Mouse (Mus musculus) liver (tissue): Measurements from ENCODE around the gene Vasn.

Source experiments
- DNase-seq: peaks from one replicate; pipeline ENCODE4 v3.0.0-alpha.2; 2020; ENCODE audit warnings: mixed read lengths

The Vasn gene

GRCm38 (mm10) chr16:4607818-4608531, 31.8 kb upstream of the Vasn start:
- DNase-seq, result peak; percentile 82

GRCm38 (mm10) chr16:4608532-4609059, 31.1 kb upstream of the Vasn start:
- no peak for DNase-seq

GRCm38 (mm10) chr16:4611193-4611592, 28.5 kb upstream of the Vasn start:
- no peak for DNase-seq

- no peak for DNase-seq
Observed at GRCm38 (mm10) chr16:4611676-4612075, 28.1 kb upstream of the Vasn start.

- no peak for DNase-seq
Observed at GRCm38 (mm10) chr16:4613736-4614135, 26.0 kb upstream of the Vasn start.

GRCm38 (mm10) chr16:4614639-4615038, 25.1 kb upstream of the Vasn start:
- DNase-seq, result no peak

- DNase-seq, result no peak
Observed at GRCm38 (mm10) chr16:4615297-4615696, 24.4 kb upstream of the Vasn start.

- no peak for DNase-seq
Observed at GRCm38 (mm10) chr16:4616829-4617228, 22.9 kb upstream of the Vasn start.

- DNase-seq, result peak; percentile 52
Observed at GRCm38 (mm10) chr16:4624074-4624473, 15.7 kb upstream of the Vasn start.

- DNase-seq, result peak; percentile 94
Observed at GRCm38 (mm10) chr16:4624481-4625110, 15.1 kb upstream of the Vasn start, which contains the start of gene Pam16. Pam16 (minus strand) TSS chr16:4624988.

GRCm38 (mm10) chr16:4627105-4627504, 12.6 kb upstream of the Vasn start:
- DNase-seq, result no peak

GRCm38 (mm10) chr16:4628898-4629419, 10.8 kb upstream of the Vasn start:
- no peak for DNase-seq

- DNase-seq, result peak; percentile 83
Observed at GRCm38 (mm10) chr16:4629950-4630349, 9.8 kb upstream of the Vasn start.

GRCm38 (mm10) chr16:4632050-4632449, 7.7 kb upstream of the Vasn start:
- peak; percentile 51 for DNase-seq

- no peak for DNase-seq
Observed at GRCm38 (mm10) chr16:4633661-4634060, 6.1 kb upstream of the Vasn start.

GRCm38 (mm10) chr16:4634681-4635080, 5.1 kb upstream of the Vasn start:
- no peak for DNase-seq

- no peak for DNase-seq
Observed at GRCm38 (mm10) chr16:4635760-4636159, 4.0 kb upstream of the Vasn start.

GRCm38 (mm10) chr16:4638891-4639390, 800 bp upstream of the Vasn start:
- DNase-seq, result no peak

GRCm38 (mm10) chr16:4640267-4641005, 695 bp downstream of the Vasn start:
- DNase-seq, result peak; percentile 39

- peak; percentile 54 for DNase-seq
Observed at GRCm38 (mm10) chr16:4641119-4641838, 1.5 kb downstream of the Vasn start.

- peak; percentile 59 for DNase-seq
Observed at GRCm38 (mm10) chr16:4642190-4642589, 2.4 kb downstream of the Vasn start.

- no peak for DNase-seq
Observed at GRCm38 (mm10) chr16:4642937-4643336, 3.2 kb downstream of the Vasn start.
